In genomic region chrX:7947108-7947899, GRCm38 (mm10) we compare ENCODE assay signal across 8 mouse cellular contexts. TPM values are rescaled to one million over a fixed set of nuclear protein-coding genes. Genes with fewer than 3 reads are reported as not detected.
DNase-seq lines count a peak whose midpoint lies in the region; ATAC-seq and TF ChIP-seq lines count a peak whose summit lies in the region.

Gene Hdac6 (minus strand): TSS chrX:7947889.

- H3K27ac ChIP-seq in embryonic facial prominence, embryonic 10.5 days (replicated peaks), result peak within 1 kb of the TSS; percentile 84
- peak within 1 kb of the TSS; percentile 60 for H3K27ac ChIP-seq in midbrain, embryonic 13.5 days

- no peaks in the 10 kb centered on the region for H3K27me3 ChIP-seq in E14TG2a.4 (ENCODE audit: insufficient read depth, low read length)
- no peaks in the 10 kb centered on the region for H3K27me3 ChIP-seq in embryonic facial prominence, embryonic 10.5 days (replicated peaks; ENCODE audit: low read depth, poor library complexity, severe bottlenecking)
- no peaks in the 10 kb centered on the region for H3K27me3 ChIP-seq in midbrain, embryonic 13.5 days

- intact Hi-C loops in heart, postnatal 14 days (cut with DNase I), result loop anchor here (5.0 kb wide), 1 partner anchor 45 kb away; no protein-coding TSS in a partner anchor

- peak within 1 kb of the TSS; percentile 62 for H3K4me2 ChIP-seq in midbrain, embryonic 13.5 days (replicated peaks)

- peaks cover 42% of the 10 kb centered on the region for H3K36me3 ChIP-seq in E14TG2a.4 (ENCODE audit: insufficient read depth, low read length)
- H3K36me3 ChIP-seq in embryonic facial prominence, embryonic 10.5 days (replicated peaks), result peaks cover 4% of the 10 kb centered on the region; the same call in 1 of the 2 replicates
- peaks cover 6% of the 10 kb centered on the region; the same call in 1 of the 2 replicates for H3K36me3 ChIP-seq in midbrain, embryonic 13.5 days

- 18% methylated on average over 36 of the region's 37 CpGs for WGBS in embryonic facial prominence, embryonic 10.5 days
- WGBS in midbrain, embryonic 13.5 days, result 22% methylated on average over 36 of the region's 37 CpGs

- peak within 1 kb of the TSS; percentile 66 for H3K9ac ChIP-seq in midbrain, embryonic 13.5 days (replicated peaks)

- TF ChIP-seq CTCF in E14TG2a.4 (conservative IDR thresholded peaks at IDR 0.05; ENCODE audit: low read length), result no peak

- DNase-seq in cerebellum, adult 11 months, result peak; percentile 30
- DNase-seq in cerebellum, postnatal 36 days, result no peak
- DNase-seq in embryonic facial prominence, embryonic 10.5 days (ENCODE audit: low spot score), result peak; percentile 9
- DNase-seq in heart, postnatal 14 days, result no peak
- DNase-seq in kidney, postnatal 4 days, result peak; percentile 37 to 57

- no peaks in the 10 kb centered on the region for H3K9me3 ChIP-seq in E14TG2a.4 (ENCODE audit: low read length)
- H3K9me3 ChIP-seq in embryonic facial prominence, embryonic 10.5 days, result peaks cover 4% of the 10 kb centered on the region; the same call in 1 of the 2 replicates
- no peaks in the 10 kb centered on the region for H3K9me3 ChIP-seq in midbrain, embryonic 13.5 days

- peak within 1 kb of the TSS; percentile 80 for H3K4me3 ChIP-seq in E14TG2a.4 (replicated peaks; ENCODE audit: low read length)
- H3K4me3 ChIP-seq in embryonic facial prominence, embryonic 10.5 days, result peak within 1 kb of the TSS; percentile 62
- H3K4me3 ChIP-seq in midbrain, embryonic 13.5 days (replicated peaks), result peak within 1 kb of the TSS; percentile 49

- peak; percentile 99 for ATAC-seq in midbrain, embryonic 13.5 days
- no peak for ATAC-seq in megakaryocyte progenitor cell, adult 5-6 weeks (replicated peaks; ENCODE audit: poor library complexity)

- H3K4me1 ChIP-seq in E14TG2a.4 (replicated peaks; ENCODE audit: low read depth, low read length), result peaks cover 60% of the 10 kb centered on the region
- peaks cover 5% of the 10 kb centered on the region for H3K4me1 ChIP-seq in embryonic facial prominence, embryonic 10.5 days
- H3K4me1 ChIP-seq in midbrain, embryonic 13.5 days (replicated peaks), result 0 out of 2 replicates have a peak, but pooled peaks cover 7% of the 10 kb centered on the region

RNA-seq across cellular contexts. Expression of gene Hdac6, which starts in this region (rescaled TPM):
- 55.7 and 58.4 TPM in 2 replicates for polyA plus RNA-seq in embryonic facial prominence, embryonic 10.5 days (2016; fragmentation: Nextera tagmentation; extraction: Ambion mirVana)
- 10 to 100 TPM; 13.0 to 14.7 TPM for total RNA-seq in heart, postnatal 14 days (2021)
- 76.7 and 78.2 TPM in 2 replicates for polyA plus RNA-seq in midbrain, embryonic 13.5 days (2015; fragmentation: Nextera tagmentation; extraction: Ambion mirVana)
- total RNA-seq in megakaryocyte progenitor cell, adult 5-6 weeks (2015), result 9.2 and 10.4 TPM in 2 replicates
- total RNA-seq in megakaryocyte progenitor cell, adult 5-6 weeks (2017), result 6.5 and 7.6 TPM in 2 replicates

Comparison
In these comparisons a context has a peak if more than half of its experiments do, and no peak if none do; other contexts are left out.
1. DNase-seq: peak in cerebellum, adult 11 months (single experiment), embryonic facial prominence, embryonic 10.5 days (single experiment) and kidney, postnatal 4 days (2 of 2); none in cerebellum, postnatal 36 days (0 of 2) and heart, postnatal 14 days (0 of 2).
2. Peak in every context shown above with its lines, with median percentiles within 50 percentile points of each other: H3K4me3 ChIP-seq.